Mouse (Mus musculus): ENCODE results near the gene Gprc5a.

DNA sequence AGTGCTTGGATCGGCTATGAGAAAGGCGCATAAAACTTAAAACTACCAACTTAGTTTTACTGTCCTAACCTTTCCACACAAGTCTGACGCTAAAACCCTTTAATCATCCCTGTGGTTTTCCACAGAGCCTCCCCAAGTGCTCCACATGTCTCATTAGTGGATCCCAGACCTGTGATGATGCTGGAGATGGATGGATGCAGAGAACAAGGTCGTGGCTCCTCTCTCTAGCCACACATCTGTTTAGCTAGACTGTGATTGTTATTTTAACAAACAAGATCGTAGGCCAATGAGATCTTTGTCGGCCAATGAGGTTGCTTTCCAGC, 47.6 kb downstream of the Gprc5a start:
- no peak for TF ChIP-seq CTCF (IDR thresholded peaks at IDR 0.05; ENCODE audit: insufficient read depth, low read depth, low read length)
- TF ChIP-seq POLR2A (IDR thresholded peaks at IDR 0.05; ENCODE audit: insufficient read depth, low read depth, low read length), result no peak
